Mouse (Mus musculus): Measurements from ENCODE around the gene Fbxl17.

The Fbxl17 gene

GRCm38 (mm10) chr17:63402741-63403681 lies 96.8 kb downstream of the Fbxl17 start:
- DNase-seq (ENCODE audit: low read depth, low spot score) = no peak

- no peak for DNase-seq (ENCODE audit: low read depth, low spot score)
Observed at GRCm38 (mm10) chr17:63402170-63402569, 97.6 kb downstream of the Fbxl17 start.

GRCm38 (mm10) chr17:63400640-63401039 lies 99.2 kb downstream of the Fbxl17 start:
- DNase-seq (ENCODE audit: low read depth, low spot score) = no peak

GRCm38 (mm10) chr17:63399816-63400215 lies 100.0 kb downstream of the Fbxl17 start:
- DNase-seq (ENCODE audit: low read depth, low spot score) = no peak

- DNase-seq (ENCODE audit: low read depth, low spot score) = peak; percentile 29
Observed at GRCm38 (mm10) chr17:63391506-63391905, 108.3 kb downstream of the Fbxl17 start.

GRCm38 (mm10) chr17:63390951-63391350 lies 108.9 kb downstream of the Fbxl17 start:
- no peak for DNase-seq (ENCODE audit: low read depth, low spot score)

GRCm38 (mm10) chr17:63370977-63371376 lies 128.8 kb downstream of the Fbxl17 start:
- DNase-seq (ENCODE audit: low read depth, low spot score) = peak; percentile 27

GRCm38 (mm10) chr17:63369631-63370310 lies 130.0 kb downstream of the Fbxl17 start:
- DNase-seq (ENCODE audit: low read depth, low spot score) = no peak

- no peak for DNase-seq (ENCODE audit: low read depth, low spot score)
Observed at GRCm38 (mm10) chr17:63367476-63367875, 132.3 kb downstream of the Fbxl17 start.

- no peak for DNase-seq (ENCODE audit: low read depth, low spot score)
Observed at GRCm38 (mm10) chr17:63366045-63366444, 133.8 kb downstream of the Fbxl17 start.

GRCm38 (mm10) chr17:63364605-63365004 lies 135.2 kb downstream of the Fbxl17 start:
- DNase-seq (ENCODE audit: low read depth, low spot score) = no peak

- peak; percentile 37 for DNase-seq (ENCODE audit: low read depth, low spot score)
Observed at GRCm38 (mm10) chr17:63362196-63362595, 137.6 kb downstream of the Fbxl17 start.

- DNase-seq (ENCODE audit: low read depth, low spot score) = no peak
Observed at GRCm38 (mm10) chr17:63361679-63362078, 138.1 kb downstream of the Fbxl17 start.

GRCm38 (mm10) chr17:63358837-63359236 lies 141.0 kb downstream of the Fbxl17 start:
- no peak for DNase-seq (ENCODE audit: low read depth, low spot score)

- DNase-seq (ENCODE audit: low read depth, low spot score) = peak; percentile 72
Observed at GRCm38 (mm10) chr17:63356202-63356601, 143.6 kb downstream of the Fbxl17 start.

GRCm38 (mm10) chr17:63352634-63353195 lies 147.1 kb downstream of the Fbxl17 start:
- no peak for DNase-seq (ENCODE audit: low read depth, low spot score)

- DNase-seq (ENCODE audit: low read depth, low spot score) = no peak
Observed at GRCm38 (mm10) chr17:63351682-63352081, 148.1 kb downstream of the Fbxl17 start.

- no peak for DNase-seq (ENCODE audit: low read depth, low spot score)
Observed at GRCm38 (mm10) chr17:63350876-63351509, 148.8 kb downstream of the Fbxl17 start.

- no peak for DNase-seq (ENCODE audit: low read depth, low spot score)
Observed at GRCm38 (mm10) chr17:63344101-63344500, 155.7 kb downstream of the Fbxl17 start.

GRCm38 (mm10) chr17:63343076-63343475 lies 156.7 kb downstream of the Fbxl17 start:
- no peak for DNase-seq (ENCODE audit: low read depth, low spot score)

- no peak for DNase-seq (ENCODE audit: low read depth, low spot score)
Observed at GRCm38 (mm10) chr17:63342440-63342839, 157.4 kb downstream of the Fbxl17 start.

- DNase-seq (ENCODE audit: low read depth, low spot score) = no peak
Observed at GRCm38 (mm10) chr17:63341203-63341602, 158.6 kb downstream of the Fbxl17 start.

Measured in 3T3-L1 (cell line).